Mouse (Mus musculus) CH12.LX (cell line): ENCODE measurements at regions not wholly inside any gene's neighbourhood (a gene's known extent, or its start where the extent isn't known, plus 50 kb on each side); places are given as distances from the start of the nearest gene placed in this dataset.

Experiments
- DNase-seq: peaks from one replicate; pipeline ENCODE4 v3.0.0-alpha.2; 2013; ENCODE audit errors: extremely low read depth
- H3K27ac ChIP-seq: 2 replicates; pipeline ENCODE4 v1.5.1; 2012; ENCODE audit warnings: low read depth, mild to moderate bottlenecking, control low read depth, moderate library complexity; ENCODE audit not compliant: insufficient read depth
- H3K27me3 ChIP-seq: replicated peaks from 2 replicates; pipeline ENCODE3; 2012; ENCODE audit warnings: inconsistent platforms
- H3K36me3 ChIP-seq, 2 experiments: replicated peaks in 1 of 2; 2 replicates each; pipeline versions ENCODE3 to v1.6.1; 2012; ENCODE audit warnings: inconsistent platforms in 1 of 2, low read length in 1 of 2, mild to moderate bottlenecking in 1 of 2, mixed read lengths in 1 of 2, moderate library complexity in 1 of 2; ENCODE audit not compliant: control insufficient read depth in 1 of 2, insufficient read depth in 1 of 2
- H3K4me1 ChIP-seq, 2 experiments: 2 replicates each; pipeline ENCODE4 v1.6.1; 2012; ENCODE audit warnings: inconsistent platforms in 1 of 2, moderate library complexity in 1 of 2; ENCODE audit not compliant: insufficient read depth in 2 of 2, control insufficient read depth in 1 of 2
- H3K4me2 ChIP-seq: 2 replicates; pipeline ENCODE4 v1.6.1; 2012; ENCODE audit warnings: low read depth, mild to moderate bottlenecking, control low read depth; ENCODE audit not compliant: poor library complexity, insufficient read depth, severe bottlenecking
- H3K4me3 ChIP-seq, 3 experiments: fragments of 150-350 bp in 1 of 3; sonication (generic) in 1 of 3; replicated peaks in 1 of 3; 2 replicates each; pipeline versions ENCODE3 to v1.5.1; 2011 to 2012; ENCODE audit warnings: low read depth in 2 of 3, low read length in 2 of 3, mild to moderate bottlenecking in 2 of 3, moderate library complexity in 2 of 3, control low read depth in 1 of 3, improper control_type of control experiment in 1 of 3, inconsistent platforms in 1 of 3, mixed read lengths in 1 of 3; ENCODE audit not compliant: poor library complexity in 1 of 3
- H3K79me2 ChIP-seq: replicated peaks from 2 replicates; pipeline ENCODE4 v1.6.1; 2012; ENCODE audit warnings: mild to moderate bottlenecking, moderate library complexity; ENCODE audit not compliant: control insufficient read depth, poor library complexity, insufficient read depth, severe bottlenecking; ENCODE audit errors: extremely low read depth
- H3K9ac ChIP-seq: 2 replicates; pipeline ENCODE4 v1.6.1; 2012; ENCODE audit warnings: low read depth, mild to moderate bottlenecking, control low read depth, moderate library complexity; ENCODE audit not compliant: insufficient read depth
- H3K9me3 ChIP-seq: replicated peaks from 2 replicates; pipeline ENCODE3; 2012; ENCODE audit warnings: low read length, inconsistent platforms, mixed read lengths
- CHD2 ChIP-seq: IDR thresholded peaks from 2 replicates; pipeline ENCODE4 v1.6.1; 2011; ENCODE audit warnings: low read length, improper control_type of control experiment
- CTCF ChIP-seq, 2 experiments: IDR thresholded peaks in 1 of 2; conservative IDR thresholded peaks in 1 of 2; 2 replicates each; pipeline ENCODE4 v1.5.1; 2011 to 2012; ENCODE audit warnings: low read depth in 2 of 2, low read length in 2 of 2, improper control_type of control experiment in 1 of 2, inconsistent platforms in 1 of 2, mild to moderate bottlenecking in 1 of 2, moderate library complexity in 1 of 2
- EP300 ChIP-seq: IDR thresholded peaks from 2 replicates; pipeline ENCODE4 v1.6.1; 2011; ENCODE audit warnings: low read length, improper control_type of control experiment
- ETS1 ChIP-seq: conservative IDR thresholded peaks from 2 replicates; pipeline ENCODE4 v1.6.1; 2012; ENCODE audit warnings: low read depth, mild to moderate bottlenecking, inconsistent platforms, low read length, improper control_type of control experiment, moderate library complexity
- GABPA ChIP-seq: IDR thresholded peaks from 2 replicates; pipeline ENCODE4 v1.6.1; 2012; ENCODE audit warnings: low read depth, low read length, improper control_type of control experiment, inconsistent platforms; ENCODE audit not compliant: insufficient replicate concordance
- HCFC1 ChIP-seq: IDR thresholded peaks from 2 replicates; pipeline ENCODE4 v1.6.1; 2012; ENCODE audit warnings: low read depth, mild to moderate bottlenecking, inconsistent platforms, low read length, improper control_type of control experiment
- IRF4 ChIP-seq: IDR thresholded peaks from 2 replicates; pipeline ENCODE4 v1.6.1; 2014; ENCODE audit warnings: low read depth, mild to moderate bottlenecking, inconsistent platforms, low read length, improper control_type of control experiment
- JUN ChIP-seq: IDR thresholded peaks from 2 replicates; pipeline ENCODE4 v1.6.1; 2011; ENCODE audit warnings: low read depth, mild to moderate bottlenecking, low read length, improper control_type of control experiment, moderate library complexity; ENCODE audit not compliant: insufficient read depth
- JUND ChIP-seq: conservative IDR thresholded peaks from 2 replicates; pipeline ENCODE4 v1.6.1; 2011; ENCODE audit warnings: low read depth, low read length, improper control_type of control experiment
- MAX ChIP-seq: IDR thresholded peaks from 2 replicates; pipeline ENCODE4 v1.6.1; 2011; ENCODE audit warnings: low read length, improper control_type of control experiment
- MAZ ChIP-seq: IDR thresholded peaks from 2 replicates; pipeline ENCODE4 v1.6.1; 2012; ENCODE audit warnings: low read depth, mild to moderate bottlenecking, inconsistent platforms, low read length, improper control_type of control experiment, moderate library complexity
- MEF2A ChIP-seq: IDR thresholded peaks from 2 replicates; pipeline ENCODE4 v1.6.1; 2014; ENCODE audit warnings: low read depth, mild to moderate bottlenecking, inconsistent platforms, low read length, improper control_type of control experiment, borderline replicate concordance
- MXI1 ChIP-seq: IDR thresholded peaks from 2 replicates; pipeline ENCODE4 v1.6.1; 2011; ENCODE audit warnings: mild to moderate bottlenecking, low read depth, low read length, improper control_type of control experiment
- MYC ChIP-seq: IDR thresholded peaks from 2 replicates; pipeline ENCODE4 v1.6.1; 2011; ENCODE audit warnings: low read depth, mild to moderate bottlenecking, improper control_type of control experiment, low read length
- NELFE ChIP-seq: IDR thresholded peaks from 2 replicates; pipeline ENCODE4 v1.6.1; 2011; ENCODE audit warnings: low read depth, low read length, improper control_type of control experiment
- NRF1 ChIP-seq: IDR thresholded peaks from 2 replicates; pipeline ENCODE4 v1.6.1; 2014; ENCODE audit warnings: low read depth, mild to moderate bottlenecking, inconsistent platforms, low read length, improper control_type of control experiment, moderate library complexity
- PAX5 ChIP-seq: IDR thresholded peaks from 2 replicates; pipeline ENCODE4 v1.6.1; 2012; ENCODE audit warnings: low read length, inconsistent platforms, mixed read lengths
- POLR2A ChIP-seq: IDR thresholded peaks from 2 replicates; pipeline ENCODE4 v1.6.1; 2011; ENCODE audit warnings: low read depth, mild to moderate bottlenecking, improper control_type of control experiment, low read length
- POLR2AphosphoS2 ChIP-seq: IDR thresholded peaks from 2 replicates; pipeline ENCODE4 v1.6.1; 2011; ENCODE audit warnings: low read depth, low read length, improper control_type of control experiment
- RCOR1 ChIP-seq: conservative IDR thresholded peaks from 2 replicates; pipeline ENCODE4 v1.6.1; 2012; ENCODE audit warnings: low read depth, mild to moderate bottlenecking, inconsistent platforms, low read length, improper control_type of control experiment
- SMC3 ChIP-seq: IDR thresholded peaks from 2 replicates; pipeline ENCODE4 v1.6.1; 2011; ENCODE audit warnings: low read depth, low read length, improper control_type of control experiment
- TBP ChIP-seq: conservative IDR thresholded peaks from 2 replicates; pipeline ENCODE4 v1.6.1; 2011; ENCODE audit warnings: low read depth, low read length, improper control_type of control experiment
- TCF12 ChIP-seq: IDR thresholded peaks from 2 replicates; pipeline ENCODE4 v1.6.1; 2014; ENCODE audit warnings: low read depth, mild to moderate bottlenecking, inconsistent platforms, low read length, improper control_type of control experiment
- UBTF ChIP-seq: IDR thresholded peaks from 2 replicates; pipeline ENCODE4 v1.6.1; 2012; ENCODE audit warnings: low read depth, mild to moderate bottlenecking, inconsistent platforms, low read length, improper control_type of control experiment, moderate library complexity
- USF1 ChIP-seq: IDR thresholded peaks from 2 replicates; pipeline ENCODE4 v1.6.1; 2014; ENCODE audit warnings: low read depth, mild to moderate bottlenecking, inconsistent platforms, low read length, improper control_type of control experiment
- USF2 ChIP-seq: conservative IDR thresholded peaks from 2 replicates; pipeline ENCODE4 v1.6.1; 2011; ENCODE audit warnings: low read depth, low read length, improper control_type of control experiment
- ZC3H11A ChIP-seq: IDR thresholded peaks from 2 replicates; pipeline ENCODE4 v1.6.1; 2012; ENCODE audit warnings: low read depth, mild to moderate bottlenecking, inconsistent platforms, low read length, improper control_type of control experiment
- ZKSCAN1 ChIP-seq: IDR thresholded peaks from 2 replicates; pipeline ENCODE4 v1.6.1; 2012; ENCODE audit warnings: low read depth, inconsistent platforms, low read length, improper control_type of control experiment, borderline replicate concordance
- ZMIZ1 ChIP-seq: IDR thresholded peaks from 2 replicates; pipeline ENCODE4 v1.6.1; 2012; ENCODE audit warnings: low read depth, mild to moderate bottlenecking, inconsistent platforms, low read length, improper control_type of control experiment
- ZNF384 ChIP-seq: IDR thresholded peaks from 2 replicates; pipeline ENCODE4 v1.6.1; 2012; ENCODE audit warnings: low read depth, low read length, improper control_type of control experiment, inconsistent platforms
- dilution Hi-C: fragments of 300-500 bp; cut with MboI; formaldehyde crosslinking; loops from 2 replicates; pipeline ENCODE4 v1.14.3; 2020; ENCODE audit warnings: low sequenced_read_pairs; ENCODE audit not compliant: extremely low pct_unique_long_range_greater_than_20kb, extremely low pct_ligation_motif_present
- in situ Hi-C: fragments of 300-500 bp; cut with MboI; formaldehyde crosslinking; loops from 3 replicates; pipeline ENCODE4 v1.14.3; 2019; ENCODE audit warnings: low sequenced_read_pairs, low pct_ligation_motif_present, low pct_unique_long_range_greater_than_20kb, mixed read lengths

DNA sequence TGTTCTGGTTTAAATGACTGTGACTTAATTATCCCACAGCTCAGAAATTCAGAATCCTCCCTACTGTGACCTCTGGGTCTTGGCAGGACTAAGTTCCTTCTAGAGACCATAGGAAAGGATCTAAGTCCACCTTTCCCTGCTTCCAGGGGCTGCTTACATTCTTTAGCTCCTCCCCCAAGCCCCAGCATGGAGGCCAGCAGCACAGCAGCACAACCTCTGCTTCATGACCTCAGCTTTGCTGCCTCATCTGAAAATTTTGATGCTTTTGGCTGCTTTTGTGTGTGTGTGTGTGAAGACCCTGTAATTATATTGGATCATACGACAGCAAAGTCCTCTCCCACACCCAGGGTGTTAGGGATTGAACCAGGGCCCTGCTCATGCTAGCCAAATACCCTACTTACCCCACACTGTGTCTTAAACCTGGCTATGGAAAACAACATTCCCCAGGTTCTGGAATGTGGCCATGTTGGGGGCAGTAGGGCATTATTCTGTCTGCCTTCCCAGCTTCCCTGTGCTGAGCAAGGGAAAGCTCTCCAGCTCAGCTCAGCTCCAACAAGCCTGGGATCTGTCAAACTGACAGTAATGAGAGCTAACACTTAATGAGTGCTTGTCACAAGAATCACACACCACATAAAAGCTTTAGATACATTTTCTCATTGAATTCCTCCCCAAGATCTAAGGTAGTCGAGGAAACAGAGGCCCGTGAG is 359.9 kb downstream of the Fut8 start:
- in situ Hi-C loops (no loop called here), dilution Hi-C loops (no loop called here)
- Histone ChIP-seq H3K9ac (no peak overlapping the region), H3K4me2 (no peak overlapping the region), H3K79me2 (no peaks in the 10 kb centered on the region), H3K36me3 (no peaks in the 10 kb centered on the region), H3K27me3 (no peaks in the 10 kb centered on the region), H3K4me1 (peaks cover 2 to 23% of the 10 kb centered on the region in 2 experiments; a peak in 3 of 4 replicates), H3K4me3 (no peak overlapping the region), H3K27ac (no peak overlapping the region), H3K9me3 (no peaks in the 10 kb centered on the region)
- no peak for DNase-seq
- TF ChIP-seq ZNF384 (no peak), CTCF (conservative IDR thresholded peaks at IDR 0.05 in 1 of 2, IDR thresholded peaks at IDR 0.05 in 1 of 2; ENCODE audit: low read depth in 2 of 2, low read length in 2 of 2) (no peak), JUND (no peak), MXI1 (no peak), RCOR1 (no peak), EP300 (no peak), ZKSCAN1 (no peak), USF2 (no peak), CHD2 (no peak), ZC3H11A (no peak), ZMIZ1 (no peak), JUN (no peak), IRF4 (no peak), NRF1 (no peak), PAX5 (no peak), MAZ (no peak)

DNA sequence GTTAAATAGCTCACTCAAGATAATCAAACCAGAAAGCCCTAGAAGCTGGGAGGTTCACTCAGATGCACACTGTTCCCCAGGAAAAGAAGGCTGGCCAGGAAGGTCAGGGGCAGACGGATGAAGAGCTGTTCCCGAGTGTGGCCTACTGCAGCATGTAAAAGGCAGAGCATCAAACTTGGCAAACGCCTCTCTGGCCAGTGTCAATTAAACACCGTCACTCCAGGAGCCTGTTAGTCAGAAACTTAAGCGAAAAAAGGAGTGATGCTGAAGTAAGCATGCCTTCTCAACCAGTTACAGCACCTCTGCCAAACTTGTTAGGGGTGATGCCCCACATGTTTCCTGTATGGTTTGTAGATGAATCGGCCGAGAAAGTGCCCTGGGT is 360.4 kb downstream of the Fut8 start:
- H3K4me1 ChIP-seq = peaks cover 2 to 24% of the 10 kb centered on the region in 2 experiments; a peak in 3 of 4 replicates
- TF ChIP-seq POLR2A = no peak
- TF ChIP-seq USF1 = no peak
- no peak for TF ChIP-seq NRF1
- TF ChIP-seq TCF12 = no peak
- no peak for TF ChIP-seq ETS1
- TF ChIP-seq MAX = no peak
- TF ChIP-seq HCFC1 = no peak
- no peak for TF ChIP-seq MYC
- no peak for TF ChIP-seq NELFE
- TF ChIP-seq EP300 = no peak
- no peak for TF ChIP-seq GABPA
- no peak for TF ChIP-seq USF2
- TF ChIP-seq POLR2AphosphoS2 = no peak
- TF ChIP-seq UBTF = no peak
- no peak for TF ChIP-seq ZNF384
- TF ChIP-seq MEF2A = no peak
- no peak for TF ChIP-seq SMC3
- TF ChIP-seq ZMIZ1 = no peak
- no peak for TF ChIP-seq TBP
- no peaks in the 10 kb centered on the region for H3K36me3 ChIP-seq
- H3K79me2 ChIP-seq = no peaks in the 10 kb centered on the region
- H3K9ac ChIP-seq = no peak overlapping the region
- no peak overlapping the region for H3K27ac ChIP-seq
- no peak for DNase-seq
- no peaks in the 10 kb centered on the region for H3K9me3 ChIP-seq
- H3K4me3 ChIP-seq = no peak overlapping the region
- H3K27me3 ChIP-seq = no peaks in the 10 kb centered on the region
- dilution Hi-C loops = no loop called here
- in situ Hi-C loops = no loop called here
- H3K4me2 ChIP-seq = no peak overlapping the region
